Mouse (Mus musculus): Measurements from ENCODE around the gene Dnmt3a. TPM values are rescaled to one million over a fixed set of nuclear protein-coding genes. Genes with fewer than 3 reads are reported as not detected.

The Dnmt3a gene
- total RNA-seq, 2 experiments from 2014 or later, result 70.3 to 82.5 TPM

- Histone ChIP-seq H3K27ac (peak overlapping the region; percentile 60; the same call in 1 of the 2 replicates), H3K4me3 (no peak overlapping the region)
- DNase-seq (ENCODE audit: low spot score in 2 of 2), result no peak
- TF ChIP-seq CTCF (conservative IDR thresholded peaks at IDR 0.05), result no peak
Observed at GRCm38 (mm10) chr12:3866654-3867370, 61.0 kb downstream of the Dnmt3a start.

- TF ChIP-seq CTCF (conservative IDR thresholded peaks at IDR 0.05), result no peak
- Histone ChIP-seq H3K27ac (peak overlapping the region; percentile 73), H3K4me3 (no peak overlapping the region)
- no peak for DNase-seq (ENCODE audit: low spot score in 2 of 2)
Observed at GRCm38 (mm10) chr12:3868115-3868514, 62.3 kb downstream of the Dnmt3a start.

- TF ChIP-seq CTCF (conservative IDR thresholded peaks at IDR 0.05), result no peak
- H3K4me3 ChIP-seq, result no peak overlapping the region
- DNase-seq (ENCODE audit: low spot score in 2 of 2), result peak in 1 of 2 experiments; percentile 48
- peak overlapping the region; percentile 73 for H3K27ac ChIP-seq
Observed at GRCm38 (mm10) chr12:3868676-3869458, 63.1 kb downstream of the Dnmt3a start.

- Histone ChIP-seq H3K4me3 (no peak overlapping the region), H3K27ac (peak overlapping the region; percentile 74)
- DNase-seq (ENCODE audit: low spot score in 2 of 2), result no peak
- TF ChIP-seq CTCF (conservative IDR thresholded peaks at IDR 0.05), result no peak
Observed at GRCm38 (mm10) chr12:3870024-3870423, 64.2 kb downstream of the Dnmt3a start.

- no peak for DNase-seq (ENCODE audit: low spot score in 2 of 2)
- Histone ChIP-seq H3K4me3 (no peak overlapping the region), H3K27ac (peak overlapping the region; percentile 74)
- peak; percentile 38 for TF ChIP-seq CTCF (conservative IDR thresholded peaks at IDR 0.05)
Observed at GRCm38 (mm10) chr12:3870859-3871462, 65.2 kb downstream of the Dnmt3a start.

GRCm38 (mm10) chr12:3871637-3872036 lies 65.8 kb downstream of the Dnmt3a start:
- TF ChIP-seq CTCF (conservative IDR thresholded peaks at IDR 0.05), result peak; percentile 76
- H3K4me3 ChIP-seq, result no peak overlapping the region
- H3K27ac ChIP-seq, result peak overlapping the region; percentile 74
- peak; percentile 77 to 80 for DNase-seq (ENCODE audit: low spot score in 2 of 2)

- no peak for TF ChIP-seq CTCF (conservative IDR thresholded peaks at IDR 0.05)
- DNase-seq (ENCODE audit: low spot score in 2 of 2), result no peak
- Histone ChIP-seq H3K4me3 (no peak overlapping the region), H3K27ac (peak overlapping the region; percentile 44; the same call in 1 of the 2 replicates)
Observed at GRCm38 (mm10) chr12:3872410-3873230, 66.8 kb downstream of the Dnmt3a start.

- no peak overlapping the region for H3K4me3 ChIP-seq
- no peak overlapping the region for H3K27ac ChIP-seq
- no peak for DNase-seq (ENCODE audit: low spot score in 2 of 2)
- peak; percentile 74 for TF ChIP-seq CTCF (conservative IDR thresholded peaks at IDR 0.05)
Observed at GRCm38 (mm10) chr12:3875474-3875873, 69.7 kb downstream of the Dnmt3a start.

GRCm38 (mm10) chr12:3877376-3877775 lies 71.6 kb downstream of the Dnmt3a start:
- no peak for DNase-seq (ENCODE audit: low spot score in 2 of 2)
- no peak overlapping the region for H3K27ac ChIP-seq
- TF ChIP-seq CTCF (conservative IDR thresholded peaks at IDR 0.05), result no peak
- H3K4me3 ChIP-seq, result no peak overlapping the region

GRCm38 (mm10) chr12:3881474-3881873 lies 75.7 kb downstream of the Dnmt3a start:
- H3K4me3 ChIP-seq, result no peak overlapping the region
- H3K27ac ChIP-seq, result 0 out of 2 replicates have a peak overlapping the region, but pooled peaks have one; percentile 14
- no peak for DNase-seq (ENCODE audit: low spot score in 2 of 2)
- no peak for TF ChIP-seq CTCF (conservative IDR thresholded peaks at IDR 0.05)

GRCm38 (mm10) chr12:3884892-3885493 lies 79.2 kb downstream of the Dnmt3a start:
- TF ChIP-seq CTCF (conservative IDR thresholded peaks at IDR 0.05), result no peak
- no peak for DNase-seq (ENCODE audit: low spot score in 2 of 2)
- H3K27ac ChIP-seq, result peak overlapping the region; percentile 51; the same call in 1 of the 2 replicates
- H3K4me3 ChIP-seq, result no peak overlapping the region

GRCm38 (mm10) chr12:3886601-3887000 lies 80.8 kb downstream of the Dnmt3a start:
- H3K4me3 ChIP-seq, result no peak overlapping the region
- TF ChIP-seq CTCF (conservative IDR thresholded peaks at IDR 0.05), result no peak
- peak overlapping the region; percentile 92 for H3K27ac ChIP-seq
- no peak for DNase-seq (ENCODE audit: low spot score in 2 of 2)
